Mouse (Mus musculus): ENCODE measurements around the gene Rras2. TPM values are rescaled to one million over a fixed set of nuclear protein-coding genes. Genes with fewer than 3 reads are reported as not detected.
A peak's percentile ranks its signal among the peaks of the same experiment; 100 is the strongest.

The Rras2 gene
- polyA plus RNA-seq (2014; fragmentation: Nextera tagmentation; extraction: Ambion mirVana), result 56.3 and 63.2 TPM in 2 replicates

GRCm38 (mm10) chr7:114117444-114117905 lies at the start of gene Rras2:
TSS of gene Rras2 (minus strand) at chr7:114117781.
- ATAC-seq (ENCODE audit: insufficient number of reproducible peaks, insufficient read depth, low FRiP score, low read depth), result peak; percentile 95
- H3K9ac ChIP-seq (ENCODE audit: low read length), result peak within 1 kb of the TSS; percentile 94
- under 1% methylated on average over 54 of the region's 55 CpGs for WGBS
- H3K4me1 ChIP-seq (ENCODE audit: control insufficient read depth in 2 of 2, insufficient read depth in 2 of 2, low read length in 2 of 2), result peaks cover 13 to 29% of the 10 kb centered on the region in 2 experiments
- no peaks in the 10 kb centered on the region for H3K27me3 ChIP-seq (ENCODE audit: control insufficient read depth, insufficient read depth, low read length)
- peak within 1 kb of the TSS; percentile 84 for H3K4me2 ChIP-seq (ENCODE audit: low read length)
- H3K4me3 ChIP-seq (ENCODE audit: control insufficient read depth in 1 of 2, insufficient read depth in 1 of 2, low read depth in 1 of 2, low read length in 2 of 2), result peak within 1 kb of the TSS; percentile 82 to 86
- no peaks in the 10 kb centered on the region for H3K36me3 ChIP-seq (ENCODE audit: control insufficient read depth, insufficient read depth, low read length)
- H3K27ac ChIP-seq (replicated peaks in 1 of 2; ENCODE audit: control insufficient read depth in 1 of 2, insufficient read depth in 1 of 2, low read depth in 2 of 2, low read length in 2 of 2), result peak within 1 kb of the TSS; percentile 92 to 98
- H3K9me3 ChIP-seq (ENCODE audit: control insufficient read depth, low read length), result no peaks in the 10 kb centered on the region

GRCm38 (mm10) chr7:114162975-114163374 lies 45.4 kb upstream of the Rras2 start:
- no peak overlapping the region for H3K4me3 ChIP-seq (ENCODE audit: control insufficient read depth in 1 of 2, insufficient read depth in 1 of 2, low read depth in 1 of 2, low read length in 2 of 2)
- no peak overlapping the region for H3K27ac ChIP-seq (replicated peaks in 1 of 2; ENCODE audit: control insufficient read depth in 1 of 2, insufficient read depth in 1 of 2, low read depth in 2 of 2, low read length in 2 of 2)

GRCm38 (mm10) chr7:114161101-114161500 lies 43.5 kb upstream of the Rras2 start:
- Histone ChIP-seq H3K4me2 (ENCODE audit: low read length) (no peak overlapping the region), H3K4me1 (ENCODE audit: control insufficient read depth in 2 of 2, insufficient read depth in 2 of 2, low read length in 2 of 2) (peaks cover 4 to 5% of the 10 kb centered on the region in 2 experiments; a peak in 2 of 4 replicates), H3K36me3 (ENCODE audit: control insufficient read depth, insufficient read depth, low read length) (no peaks in the 10 kb centered on the region), H3K27ac (replicated peaks in 1 of 2; ENCODE audit: control insufficient read depth in 1 of 2, insufficient read depth in 1 of 2, low read depth in 2 of 2, low read length in 2 of 2) (no peak overlapping the region), H3K9ac (ENCODE audit: low read length) (no peak overlapping the region), H3K27me3 (ENCODE audit: control insufficient read depth, insufficient read depth, low read length) (no peaks in the 10 kb centered on the region), H3K9me3 (ENCODE audit: control insufficient read depth, low read length) (no peaks in the 10 kb centered on the region), H3K4me3 (ENCODE audit: control insufficient read depth in 1 of 2, insufficient read depth in 1 of 2, low read depth in 1 of 2, low read length in 2 of 2) (no peak overlapping the region)
- WGBS, result 69% methylated on average over 8 of the region's 8 CpGs
- no peak for ATAC-seq (ENCODE audit: insufficient number of reproducible peaks, insufficient read depth, low FRiP score, low read depth)

More at GRCm38 (mm10) chr7:114162975-114163374, 45.4 kb upstream of the Rras2 start:
- Histone ChIP-seq H3K9me3 (ENCODE audit: control insufficient read depth, low read length) (no peaks in the 10 kb centered on the region), H3K4me1 (ENCODE audit: control insufficient read depth in 2 of 2, insufficient read depth in 2 of 2, low read length in 2 of 2) (no peaks in the 10 kb centered on the region), H3K27me3 (ENCODE audit: control insufficient read depth, insufficient read depth, low read length) (no peaks in the 10 kb centered on the region), H3K4me2 (ENCODE audit: low read length) (no peak overlapping the region), H3K36me3 (ENCODE audit: control insufficient read depth, insufficient read depth, low read length) (no peaks in the 10 kb centered on the region), H3K9ac (ENCODE audit: low read length) (no peak overlapping the region)
- WGBS, result 88% methylated on average over 5 of the region's 5 CpGs
- no peak for ATAC-seq (ENCODE audit: insufficient number of reproducible peaks, insufficient read depth, low FRiP score, low read depth)

- Histone ChIP-seq H3K9ac (ENCODE audit: low read length) (no peak overlapping the region), H3K4me1 (ENCODE audit: control insufficient read depth in 2 of 2, insufficient read depth in 2 of 2, low read length in 2 of 2) (peaks cover 4 to 5% of the 10 kb centered on the region in 2 experiments; a peak in 2 of 4 replicates), H3K36me3 (ENCODE audit: control insufficient read depth, insufficient read depth, low read length) (no peaks in the 10 kb centered on the region), H3K27me3 (ENCODE audit: control insufficient read depth, insufficient read depth, low read length) (no peaks in the 10 kb centered on the region), H3K9me3 (ENCODE audit: control insufficient read depth, low read length) (no peaks in the 10 kb centered on the region), H3K27ac (replicated peaks in 1 of 2; ENCODE audit: control insufficient read depth in 1 of 2, insufficient read depth in 1 of 2, low read depth in 2 of 2, low read length in 2 of 2) (no peak overlapping the region), H3K4me2 (ENCODE audit: low read length) (no peak overlapping the region), H3K4me3 (ENCODE audit: control insufficient read depth in 1 of 2, insufficient read depth in 1 of 2, low read depth in 1 of 2, low read length in 2 of 2) (no peak overlapping the region)
- ATAC-seq (ENCODE audit: insufficient number of reproducible peaks, insufficient read depth, low FRiP score, low read depth), result no peak
- WGBS, result 89% methylated on average over 12 of the region's 12 CpGs
Measured at GRCm38 (mm10) chr7:114157716-114158278, 40.2 kb upstream of the Rras2 start.

- peaks cover 4 to 5% of the 10 kb centered on the region in 2 experiments; a peak in 2 of 4 replicates for H3K4me1 ChIP-seq (ENCODE audit: control insufficient read depth in 2 of 2, insufficient read depth in 2 of 2, low read length in 2 of 2)
- H3K4me3 ChIP-seq (ENCODE audit: control insufficient read depth in 1 of 2, insufficient read depth in 1 of 2, low read depth in 1 of 2, low read length in 2 of 2), result no peak overlapping the region
- H3K27me3 ChIP-seq (ENCODE audit: control insufficient read depth, insufficient read depth, low read length), result no peaks in the 10 kb centered on the region
- WGBS, result 90% methylated on average over 4 of the region's 4 CpGs
- H3K9me3 ChIP-seq (ENCODE audit: control insufficient read depth, low read length), result no peaks in the 10 kb centered on the region
- no peak overlapping the region for H3K9ac ChIP-seq (ENCODE audit: low read length)
- no peak overlapping the region for H3K4me2 ChIP-seq (ENCODE audit: low read length)
- no peak for ATAC-seq (ENCODE audit: insufficient number of reproducible peaks, insufficient read depth, low FRiP score, low read depth)
- H3K27ac ChIP-seq (replicated peaks in 1 of 2; ENCODE audit: control insufficient read depth in 1 of 2, insufficient read depth in 1 of 2, low read depth in 2 of 2, low read length in 2 of 2), result no peak overlapping the region
- no peaks in the 10 kb centered on the region for H3K36me3 ChIP-seq (ENCODE audit: control insufficient read depth, insufficient read depth, low read length)
Measured at GRCm38 (mm10) chr7:114156364-114156763, 38.8 kb upstream of the Rras2 start.

- Histone ChIP-seq H3K4me1 (ENCODE audit: control insufficient read depth in 2 of 2, insufficient read depth in 2 of 2, low read length in 2 of 2) (peaks cover 4 to 5% of the 10 kb centered on the region in 2 experiments; a peak in 2 of 4 replicates), H3K36me3 (ENCODE audit: control insufficient read depth, insufficient read depth, low read length) (no peaks in the 10 kb centered on the region), H3K9ac (ENCODE audit: low read length) (no peak overlapping the region), H3K4me3 (ENCODE audit: control insufficient read depth in 1 of 2, insufficient read depth in 1 of 2, low read depth in 1 of 2, low read length in 2 of 2) (no peak overlapping the region), H3K27me3 (ENCODE audit: control insufficient read depth, insufficient read depth, low read length) (no peaks in the 10 kb centered on the region), H3K9me3 (ENCODE audit: control insufficient read depth, low read length) (0 out of 2 replicates have a peak, but pooled peaks cover 5% of the 10 kb centered on the region), H3K4me2 (ENCODE audit: low read length) (no peak overlapping the region), H3K27ac (replicated peaks in 1 of 2; ENCODE audit: control insufficient read depth in 1 of 2, insufficient read depth in 1 of 2, low read depth in 2 of 2, low read length in 2 of 2) (no peak overlapping the region)
- 42% methylated on average over 5 of the region's 5 CpGs for WGBS
- no peak for ATAC-seq (ENCODE audit: insufficient number of reproducible peaks, insufficient read depth, low FRiP score, low read depth)
Measured at GRCm38 (mm10) chr7:114155053-114155865, 37.7 kb upstream of the Rras2 start.

- ATAC-seq (ENCODE audit: insufficient number of reproducible peaks, insufficient read depth, low FRiP score, low read depth), result no peak
- Histone ChIP-seq H3K27ac (replicated peaks in 1 of 2; ENCODE audit: control insufficient read depth in 1 of 2, insufficient read depth in 1 of 2, low read depth in 2 of 2, low read length in 2 of 2) (no peak overlapping the region), H3K4me1 (ENCODE audit: control insufficient read depth in 2 of 2, insufficient read depth in 2 of 2, low read length in 2 of 2) (no peaks in the 10 kb centered on the region), H3K9me3 (ENCODE audit: control insufficient read depth, low read length) (0 out of 2 replicates have a peak, but pooled peaks cover 5% of the 10 kb centered on the region), H3K27me3 (ENCODE audit: control insufficient read depth, insufficient read depth, low read length) (no peaks in the 10 kb centered on the region), H3K4me3 (ENCODE audit: control insufficient read depth in 1 of 2, insufficient read depth in 1 of 2, low read depth in 1 of 2, low read length in 2 of 2) (no peak overlapping the region), H3K4me2 (ENCODE audit: low read length) (no peak overlapping the region), H3K36me3 (ENCODE audit: control insufficient read depth, insufficient read depth, low read length) (no peaks in the 10 kb centered on the region), H3K9ac (ENCODE audit: low read length) (no peak overlapping the region)
- WGBS, result 87% methylated on average over 5 of the region's 5 CpGs
Measured at GRCm38 (mm10) chr7:114151036-114151780, 33.6 kb upstream of the Rras2 start.

Data from heart, embryonic 14.5 days (tissue).